Mouse (Mus musculus) C2C12 (cell line): ENCODE measurements at regions not wholly inside any gene's neighbourhood (a gene's known extent, or its start where the extent isn't known, plus 50 kb on each side); places are given as distances from the start of the nearest gene placed in this dataset.

Source experiments
- H3K27me3 ChIP-seq: one replicate; pipeline ENCODE4 v1.6.1; 2011; ENCODE audit not compliant: control insufficient read depth, insufficient read depth, insufficient read length
- H3K36me3 ChIP-seq: one replicate; pipeline ENCODE4 v1.6.1; 2011; ENCODE audit not compliant: control insufficient read depth, insufficient read depth
- H3K4me3 ChIP-seq: one replicate; pipeline ENCODE4 v1.5.1; 2011; ENCODE audit warnings: mild to moderate bottlenecking, control low read depth; ENCODE audit not compliant: poor library complexity, insufficient read depth, severe bottlenecking
- H3K79me2 ChIP-seq: one replicate; pipeline ENCODE4 v1.6.1; 2011; ENCODE audit not compliant: control insufficient read depth, insufficient read depth
- H3K79me3 ChIP-seq: one replicate; pipeline ENCODE4 v1.6.1; 2011; ENCODE audit warnings: low read depth, control low read depth
- H3ac ChIP-seq: one replicate; pipeline ENCODE3; 2011; ENCODE audit warnings: low read depth; ENCODE audit not compliant: control insufficient read depth, insufficient read length
- CEBPB ChIP-seq: IDR thresholded peaks from one replicate; pipeline ENCODE4 v1.6.1; 2011; ENCODE audit warnings: low read depth, mild to moderate bottlenecking, control low read depth, moderate library complexity
- CTCF ChIP-seq: IDR thresholded peaks from one replicate; pipeline ENCODE4 v1.5.1; 2011; ENCODE audit not compliant: control insufficient read depth, insufficient read depth, insufficient read length
- FOSL1 ChIP-seq: IDR thresholded peaks from one replicate; pipeline ENCODE4 v1.8.0; 2011; ENCODE audit warnings: mild to moderate bottlenecking, low read length; ENCODE audit not compliant: poor library complexity, insufficient read depth, severe bottlenecking
- MAX ChIP-seq: IDR thresholded peaks from one replicate; pipeline ENCODE4 v1.6.1; 2011; ENCODE audit warnings: mild to moderate bottlenecking, control low read depth
- MYOD1 ChIP-seq: IDR thresholded peaks from one replicate; pipeline ENCODE4 v1.6.1; 2011; ENCODE audit warnings: low read depth; ENCODE audit not compliant: control insufficient read depth, insufficient read length
- MYOG ChIP-seq: IDR thresholded peaks from one replicate; pipeline ENCODE4 v1.6.1; 2011; ENCODE audit not compliant: control insufficient read depth, insufficient read length; ENCODE audit errors: extremely low read depth
- USF1 ChIP-seq: IDR thresholded peaks from one replicate; pipeline ENCODE4 v1.6.1; 2011; ENCODE audit warnings: low read depth, mild to moderate bottlenecking, control low read depth, moderate library complexity

GRCm38 (mm10) chr10:37349261-37349660 is 210.5 kb upstream of the Marcks start:
- Histone ChIP-seq H3K79me3 (no peaks in the 10 kb centered on the region), H3K4me3 (no peak overlapping the region)
- TF ChIP-seq MAX: no peak
- no peak for TF ChIP-seq USF1
- no peak for TF ChIP-seq FOSL1

GRCm38 (mm10) chr10:37348416-37348815 is 209.7 kb upstream of the Marcks start:
- TF ChIP-seq MYOD1: no peak
- no peak for TF ChIP-seq MAX
- TF ChIP-seq CTCF: no peak
- no peak for TF ChIP-seq FOSL1
- TF ChIP-seq MYOG: no peak
- TF ChIP-seq USF1: no peak
- Histone ChIP-seq H3ac (no peak overlapping the region), H3K79me2 (no peaks in the 10 kb centered on the region), H3K4me3 (no peak overlapping the region), H3K79me3 (no peaks in the 10 kb centered on the region), H3K36me3 (no peaks in the 10 kb centered on the region), H3K27me3 (no peaks in the 10 kb centered on the region)

More at GRCm38 (mm10) chr10:37349261-37349660, 210.5 kb upstream of the Marcks start:
- H3K27me3 ChIP-seq: no peaks in the 10 kb centered on the region
- no peaks in the 10 kb centered on the region for H3K36me3 ChIP-seq
- H3ac ChIP-seq: no peak overlapping the region
- no peaks in the 10 kb centered on the region for H3K79me2 ChIP-seq

- Histone ChIP-seq H3K79me2 (no peaks in the 10 kb centered on the region), H3K79me3 (no peaks in the 10 kb centered on the region), H3K27me3 (no peaks in the 10 kb centered on the region), H3K4me3 (no peak overlapping the region), H3K36me3 (no peaks in the 10 kb centered on the region), H3ac (no peak overlapping the region)
- TF ChIP-seq CEBPB: no peak
- no peak for TF ChIP-seq USF1
- no peak for TF ChIP-seq MAX
- no peak for TF ChIP-seq MYOD1
- TF ChIP-seq MYOG: no peak
- TF ChIP-seq CTCF: no peak
- TF ChIP-seq FOSL1: no peak
These were observed 208.9 kb upstream of the Marcks start for GRCm38 (mm10) chr10:37347661-37348060.

- H3ac ChIP-seq: no peak overlapping the region
- H3K79me2 ChIP-seq: no peaks in the 10 kb centered on the region
- H3K27me3 ChIP-seq: no peaks in the 10 kb centered on the region
- TF ChIP-seq CTCF (no peak), USF1 (no peak), CEBPB (no peak), MAX (no peak), MYOG (no peak), FOSL1 (no peak), MYOD1 (no peak)
- no peaks in the 10 kb centered on the region for H3K79me3 ChIP-seq
- no peak overlapping the region for H3K4me3 ChIP-seq
- H3K36me3 ChIP-seq: no peaks in the 10 kb centered on the region
These were observed 204.0 kb upstream of the Marcks start for GRCm38 (mm10) chr10:37342675-37343074.

DNA sequence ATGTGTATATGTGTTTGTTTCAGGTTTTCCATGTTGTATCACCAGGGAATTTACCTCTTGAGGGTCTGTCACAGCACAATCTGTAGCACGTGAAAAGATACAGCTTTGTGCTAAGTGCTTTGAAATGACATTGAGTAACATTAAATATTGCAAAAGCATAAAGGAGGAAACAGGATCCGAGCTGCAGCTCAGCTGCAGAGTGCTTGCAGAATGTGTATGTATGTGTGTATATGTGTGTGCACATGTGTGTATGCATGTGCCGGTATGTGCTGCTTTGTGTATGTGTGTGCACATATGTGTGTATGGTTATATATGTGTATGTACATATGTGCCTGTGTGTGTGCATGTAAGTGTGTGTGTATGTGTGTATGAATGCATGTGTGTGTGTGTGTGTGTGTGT is 200.9 kb upstream of the Marcks start:
- no peaks in the 10 kb centered on the region for H3K79me2 ChIP-seq
- H3K4me3 ChIP-seq: no peak overlapping the region
- H3K36me3 ChIP-seq: no peaks in the 10 kb centered on the region
- no peak for TF ChIP-seq MYOG
- TF ChIP-seq CTCF: no peak
- no peak for TF ChIP-seq MYOD1
- no peak for TF ChIP-seq USF1
- TF ChIP-seq FOSL1: no peak
- no peak for TF ChIP-seq MAX
- no peak for TF ChIP-seq CEBPB
- H3K79me3 ChIP-seq: no peaks in the 10 kb centered on the region
- no peaks in the 10 kb centered on the region for H3K27me3 ChIP-seq
- H3ac ChIP-seq: no peak overlapping the region

DNA sequence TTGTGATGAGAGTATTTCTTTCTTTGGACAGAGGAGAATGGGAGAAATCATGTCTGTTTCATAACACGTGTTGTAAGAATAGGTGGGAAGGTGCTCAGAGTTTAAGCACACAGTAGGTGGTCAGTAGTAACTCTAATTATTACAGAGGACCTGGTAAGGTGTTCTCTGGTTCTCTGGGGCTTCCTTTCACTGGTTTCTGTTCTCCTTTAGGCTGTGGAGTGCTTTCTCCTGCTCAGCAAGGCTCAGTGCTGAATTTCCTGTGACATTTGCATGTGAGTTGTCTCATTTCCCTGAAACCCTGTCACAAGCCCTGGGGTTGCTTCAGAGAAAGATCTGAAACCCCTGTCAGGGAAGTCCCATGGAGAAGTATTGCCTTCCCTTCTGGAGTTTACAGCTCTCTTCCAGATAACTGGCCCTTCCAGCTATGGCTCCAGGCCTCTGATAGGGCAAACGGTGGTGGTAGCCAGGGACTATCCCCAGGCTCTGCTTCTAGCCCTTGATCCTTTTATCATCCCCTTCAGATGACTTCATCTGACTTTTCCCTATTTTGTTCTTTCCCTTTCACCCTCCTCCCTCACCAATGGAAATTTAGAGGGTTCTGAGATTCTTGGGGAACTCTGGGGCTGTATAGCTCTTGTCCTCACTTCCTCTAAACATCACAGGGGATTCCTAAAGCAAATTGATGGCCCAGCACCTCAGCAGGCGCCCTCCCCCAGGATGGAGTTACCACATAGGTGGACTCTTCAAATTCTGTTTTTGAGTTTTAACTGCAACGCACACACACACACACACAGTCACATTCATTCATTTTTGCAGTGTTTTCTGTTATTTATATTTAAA is 199.6 kb upstream of the Marcks start:
- no peak overlapping the region for H3K4me3 ChIP-seq
- H3ac ChIP-seq: no peak overlapping the region
- H3K79me2 ChIP-seq: no peaks in the 10 kb centered on the region
- no peak for TF ChIP-seq CTCF
- no peak for TF ChIP-seq MYOD1
- TF ChIP-seq USF1: no peak
- no peak for TF ChIP-seq MYOG
- no peak for TF ChIP-seq CEBPB
- TF ChIP-seq FOSL1: no peak
- no peak for TF ChIP-seq MAX
- H3K79me3 ChIP-seq: no peaks in the 10 kb centered on the region
- no peaks in the 10 kb centered on the region for H3K36me3 ChIP-seq
- H3K27me3 ChIP-seq: no peaks in the 10 kb centered on the region
